Mouse (Mus musculus) heart, postnatal 0 days (tissue): Measurements from ENCODE around the gene Gm10160. TPM values are rescaled to one million over a fixed set of nuclear protein-coding genes. Genes with fewer than 3 reads are reported as not detected.

Experiments used
- ATAC-seq: fragments of 200-750 bp; cut with Nextera tagmentation; 2 replicates; pipeline ENCODE4 v1.8.0; 2017; ENCODE audit warnings: low read depth, moderate number of reproducible peaks, moderate library complexity; ENCODE audit not compliant: insufficient read depth
- DNase-seq: peaks from one replicate; pipeline ENCODE4 v3.0.0-alpha.2; 2016; ENCODE audit warnings: low spot score
- H3K27ac ChIP-seq: fragments of 300-500 bp; sonication (generic); 2 replicates; pipeline ENCODE4 v1.5.1; 2014; ENCODE audit warnings: low read depth, mild to moderate bottlenecking
- H3K27me3 ChIP-seq: fragments of 300-500 bp; sonication (generic); 2 replicates; pipeline ENCODE4 v1.6.1; 2014; ENCODE audit warnings: low read length, mixed read lengths; ENCODE audit not compliant: control insufficient read depth, insufficient read depth
- H3K36me3 ChIP-seq: fragments of 300-500 bp; sonication (generic); replicated peaks from 2 replicates; pipeline ENCODE4 v1.6.1; 2014; ENCODE audit warnings: low read length, mixed read lengths; ENCODE audit not compliant: control insufficient read depth, insufficient read depth
- H3K4me1 ChIP-seq: fragments of 300-500 bp; sonication (generic); 2 replicates; pipeline ENCODE4 v1.6.1; 2014; ENCODE audit warnings: antibody characterized with exemption; ENCODE audit not compliant: control insufficient read depth, insufficient read depth
- H3K4me2 ChIP-seq: fragments of 300-500 bp; sonication (generic); 2 replicates; pipeline ENCODE4 v1.6.1; 2014; ENCODE audit warnings: low read depth, mild to moderate bottlenecking, low read length, moderate library complexity
- H3K4me3 ChIP-seq: fragments of 300-500 bp; sonication (generic); 2 replicates; pipeline ENCODE4 v1.5.1; 2014; ENCODE audit warnings: low read depth, low read length
- H3K9ac ChIP-seq: fragments of 300-500 bp; sonication (generic); replicated peaks from 2 replicates; pipeline ENCODE4 v1.6.1; 2014; ENCODE audit warnings: low read depth, low read length, mixed read lengths
- H3K9me3 ChIP-seq: fragments of 300-500 bp; sonication (generic); replicated peaks from 2 replicates; pipeline ENCODE4 v1.6.1; 2016; ENCODE audit warnings: low read length; ENCODE audit not compliant: control insufficient read depth
- CTCF ChIP-seq: IDR thresholded peaks from 2 replicates; pipeline ENCODE4 v1.5.1; 2016; ENCODE audit warnings: antibody characterized with exemption, control low read depth, low read depth
- EP300 ChIP-seq: IDR thresholded peaks from 2 replicates; pipeline ENCODE4 v1.6.1; 2016; ENCODE audit warnings: antibody characterized with exemption, low read depth
- WGBS: fragments of 180-500 bp; shearing (Covaris S2); extraction: QIAGEN DNeasy Blood & Tissue Kit; methylation state at CpG from one replicate; pipeline ENCODE4 v1.1.7; 2014; 5-methylcytosine and 5-hydroxymethylcytosine counted together
- polyA plus RNA-seq: library from polyadenylated mRNA; unstranded; fragments of >200 nt; fragmentation: Nextera tagmentation; extraction: Ambion mirVana; gene quantifications from 2 replicates; pipeline ENCODE4 v1.2.1, GENCODE M21; 2015
- total RNA-seq: library from RNA; depleted of rRNA; stranded (reverse); fragments of >200 nt; gene quantifications from 2 replicates; pipeline ENCODE4 v1.2.3, GENCODE M21; 2014; ENCODE audit warnings: low replicate concordance

Gm10160 gene
- total and polyA plus RNA-seq, 2 experiments from 2014 or later: not detected

- Histone ChIP-seq H3K27ac (no peak overlapping the region), H3K4me3 (no peak overlapping the region), H3K4me2 (no peak overlapping the region), H3K36me3 (peaks cover 28% of the 10 kb centered on the region), H3K9me3 (no peaks in the 10 kb centered on the region), H3K4me1 (no peaks in the 10 kb centered on the region), H3K27me3 (no peaks in the 10 kb centered on the region), H3K9ac (no peak overlapping the region)
- 90% methylated on average over 4 of the region's 4 CpGs for WGBS
- no peak for ATAC-seq
- no peak for DNase-seq
- TF ChIP-seq EP300 (no peak), CTCF (no peak)
Measured at GRCm38 (mm10) chr7:81880797-81881196, 25.2 kb upstream of the Gm10160 start.

GRCm38 (mm10) chr7:81880286-81880685 is 24.7 kb upstream of the Gm10160 start:
- Histone ChIP-seq H3K27ac (no peak overlapping the region), H3K4me2 (no peak overlapping the region), H3K27me3 (no peaks in the 10 kb centered on the region), H3K9ac (no peak overlapping the region), H3K4me1 (no peaks in the 10 kb centered on the region), H3K4me3 (no peak overlapping the region), H3K36me3 (peaks cover 24% of the 10 kb centered on the region), H3K9me3 (no peaks in the 10 kb centered on the region)
- TF ChIP-seq EP300 (no peak), CTCF (no peak)
- DNase-seq: no peak
- no peak for ATAC-seq
- 88% methylated on average over 5 of the region's 5 CpGs for WGBS

GRCm38 (mm10) chr7:81875372-81875771 is 19.8 kb upstream of the Gm10160 start:
- TF ChIP-seq EP300: no peak
- no peak for TF ChIP-seq CTCF
- Histone ChIP-seq H3K36me3 (peaks cover 36% of the 10 kb centered on the region), H3K27ac (no peak overlapping the region), H3K4me2 (no peak overlapping the region), H3K9ac (no peak overlapping the region), H3K9me3 (no peaks in the 10 kb centered on the region), H3K4me3 (no peak overlapping the region), H3K4me1 (peaks cover 3% of the 10 kb centered on the region; the same call in 1 of the 2 replicates), H3K27me3 (no peaks in the 10 kb centered on the region)
- DNase-seq: no peak
- 41% methylated on average over 9 of the region's 9 CpGs for WGBS
- ATAC-seq: no peak

DNA sequence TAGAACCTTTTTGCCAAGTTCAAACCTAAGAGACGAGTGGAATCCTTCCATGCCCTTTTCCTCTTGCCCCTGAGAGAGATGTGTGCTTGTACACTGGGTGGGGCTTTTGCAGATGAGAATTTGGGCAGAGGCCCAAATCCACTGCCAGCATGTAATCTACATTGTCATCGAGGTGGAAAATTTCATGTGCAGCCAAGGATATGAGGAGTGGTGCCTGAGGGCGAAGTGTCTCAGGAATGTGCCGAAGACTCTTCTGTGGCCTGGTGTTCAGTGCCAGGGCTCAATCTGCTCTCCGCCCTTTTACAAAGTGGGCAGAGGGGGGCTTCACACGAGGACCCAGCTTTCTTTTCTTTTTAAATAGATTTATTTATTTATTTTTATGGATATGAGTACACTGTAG is 19.0 kb upstream of the Gm10160 start:
- Histone ChIP-seq H3K27me3 (no peaks in the 10 kb centered on the region), H3K9ac (no peak overlapping the region), H3K27ac (no peak overlapping the region), H3K4me2 (no peak overlapping the region), H3K4me1 (peaks cover 3% of the 10 kb centered on the region; the same call in 1 of the 2 replicates), H3K36me3 (peaks cover 36% of the 10 kb centered on the region), H3K9me3 (no peaks in the 10 kb centered on the region), H3K4me3 (no peak overlapping the region)
- WGBS: 39% methylated on average over 6 of the region's 6 CpGs
- TF ChIP-seq EP300: no peak
- no peak for TF ChIP-seq CTCF
- DNase-seq: no peak
- peak; percentile 27; the same call in 1 of the 2 replicates for ATAC-seq

DNA sequence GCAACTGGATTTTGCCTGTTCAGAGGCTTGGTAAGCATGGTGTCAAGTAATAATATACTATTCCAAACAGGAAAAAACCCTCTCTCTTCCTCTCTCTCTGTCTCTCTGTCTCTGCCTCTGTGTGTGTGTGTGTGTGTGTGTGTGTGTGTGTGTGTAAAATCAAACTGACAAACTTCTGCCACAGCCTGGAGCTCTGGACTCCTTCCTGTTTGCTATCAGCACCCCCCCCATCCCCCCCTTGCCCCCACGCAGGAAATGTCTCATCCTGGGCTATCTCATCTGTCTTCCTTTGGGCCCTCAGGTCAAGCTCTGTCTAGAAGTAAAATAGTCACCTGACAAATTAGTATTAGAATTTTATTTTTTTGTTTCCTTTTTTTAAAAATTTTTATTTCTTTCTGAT is 18.2 kb upstream of the Gm10160 start:
- H3K36me3 ChIP-seq: peaks cover 36% of the 10 kb centered on the region
- 40% methylated on average over 1 of the region's 1 CpGs for WGBS
- no peak overlapping the region for H3K4me3 ChIP-seq
- H3K27ac ChIP-seq: no peak overlapping the region
- peaks cover 3% of the 10 kb centered on the region; the same call in 1 of the 2 replicates for H3K4me1 ChIP-seq
- ATAC-seq (no peak), DNase-seq (no peak)
- no peak for TF ChIP-seq EP300
- no peak for TF ChIP-seq CTCF
- no peaks in the 10 kb centered on the region for H3K27me3 ChIP-seq
- no peak overlapping the region for H3K9ac ChIP-seq
- H3K4me2 ChIP-seq: no peak overlapping the region
- no peaks in the 10 kb centered on the region for H3K9me3 ChIP-seq

- Histone ChIP-seq H3K4me1 (peaks cover 3% of the 10 kb centered on the region; the same call in 1 of the 2 replicates), H3K27me3 (no peaks in the 10 kb centered on the region), H3K27ac (no peak overlapping the region), H3K9ac (no peak overlapping the region), H3K36me3 (peaks cover 26% of the 10 kb centered on the region), H3K9me3 (no peaks in the 10 kb centered on the region), H3K4me3 (no peak overlapping the region), H3K4me2 (no peak overlapping the region)
- ATAC-seq (no peak), DNase-seq (no peak)
- WGBS: 66% methylated on average over 13 of the region's 13 CpGs
- no peak for TF ChIP-seq CTCF
- no peak for TF ChIP-seq EP300
Measured at GRCm38 (mm10) chr7:81872493-81873013, 17.0 kb upstream of the Gm10160 start.
